Mouse (Mus musculus) G1E (cell line): ENCODE data around the gene Prpf4.

Experiments
- CTCF ChIP-seq: IDR thresholded peaks from 2 replicates; pipeline ENCODE4 v1.5.1; 2012; ENCODE audit warnings: low read depth, low read length, inconsistent platforms, mixed read lengths
- GATA1 ChIP-seq: IDR thresholded peaks from 2 replicates; pipeline ENCODE4 v1.6.1; 2012; ENCODE audit warnings: borderline replicate concordance, low read length, inconsistent platforms, mixed read lengths
- POLR2AphosphoS5 ChIP-seq: IDR thresholded peaks from 2 replicates; pipeline ENCODE4 v1.6.1; 2012; ENCODE audit warnings: low read depth, low read length, inconsistent platforms; ENCODE audit not compliant: insufficient replicate concordance
- TAL1 ChIP-seq: conservative IDR thresholded peaks from 2 replicates; pipeline ENCODE4 v1.6.1; 2012; ENCODE audit warnings: low read depth, low read length, inconsistent platforms, mixed read lengths

DNA sequence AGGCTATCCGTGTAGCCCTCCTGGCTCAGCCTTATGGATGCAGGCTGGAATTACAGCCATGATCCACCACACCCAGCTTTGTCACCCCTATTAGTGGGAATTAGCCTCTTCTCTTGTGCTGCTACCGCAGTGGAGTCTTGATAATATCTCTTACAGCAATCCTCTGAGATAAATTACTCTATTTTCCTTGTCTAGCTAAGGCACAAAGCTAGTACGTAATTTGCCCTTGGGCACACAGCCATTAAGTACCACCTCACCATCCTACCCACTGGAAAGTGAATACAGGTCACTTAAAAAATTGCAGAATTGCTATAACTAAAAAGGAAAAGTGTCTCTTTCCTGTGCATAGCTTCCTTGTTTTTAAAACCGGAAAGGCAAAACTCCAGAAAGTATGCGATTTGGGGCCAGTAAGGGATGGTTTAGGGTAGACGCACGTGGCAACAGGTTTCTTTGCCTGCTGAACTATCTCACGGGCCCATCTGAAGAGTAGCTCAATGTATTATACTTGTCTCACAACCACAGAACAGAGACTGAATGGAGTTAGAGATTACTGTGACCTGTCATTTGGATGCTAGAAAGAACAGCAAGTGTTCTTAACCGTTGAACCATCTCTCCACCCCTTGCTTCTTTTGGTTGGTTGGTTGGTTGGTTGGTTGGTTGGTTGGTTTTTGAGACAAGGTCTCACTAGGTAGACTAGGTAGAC, 35.6 kb upstream of the Prpf4 start:
- TF ChIP-seq GATA1, result no peak
- no peak for TF ChIP-seq CTCF
- TF ChIP-seq TAL1, result 0 out of 2 replicates have a peak, but pooled peaks have one; percentile 15
- no peak for TF ChIP-seq POLR2AphosphoS5
